Mouse (Mus musculus): ENCODE results near the gene Ptrhd1. TPM values are rescaled to one million over a fixed set of nuclear protein-coding genes. Genes with fewer than 3 reads are reported as not detected.

Gene Ptrhd1
- polyA plus RNA-seq, 1 experiment from 2014 or later: 6.2 TPM

DNA sequence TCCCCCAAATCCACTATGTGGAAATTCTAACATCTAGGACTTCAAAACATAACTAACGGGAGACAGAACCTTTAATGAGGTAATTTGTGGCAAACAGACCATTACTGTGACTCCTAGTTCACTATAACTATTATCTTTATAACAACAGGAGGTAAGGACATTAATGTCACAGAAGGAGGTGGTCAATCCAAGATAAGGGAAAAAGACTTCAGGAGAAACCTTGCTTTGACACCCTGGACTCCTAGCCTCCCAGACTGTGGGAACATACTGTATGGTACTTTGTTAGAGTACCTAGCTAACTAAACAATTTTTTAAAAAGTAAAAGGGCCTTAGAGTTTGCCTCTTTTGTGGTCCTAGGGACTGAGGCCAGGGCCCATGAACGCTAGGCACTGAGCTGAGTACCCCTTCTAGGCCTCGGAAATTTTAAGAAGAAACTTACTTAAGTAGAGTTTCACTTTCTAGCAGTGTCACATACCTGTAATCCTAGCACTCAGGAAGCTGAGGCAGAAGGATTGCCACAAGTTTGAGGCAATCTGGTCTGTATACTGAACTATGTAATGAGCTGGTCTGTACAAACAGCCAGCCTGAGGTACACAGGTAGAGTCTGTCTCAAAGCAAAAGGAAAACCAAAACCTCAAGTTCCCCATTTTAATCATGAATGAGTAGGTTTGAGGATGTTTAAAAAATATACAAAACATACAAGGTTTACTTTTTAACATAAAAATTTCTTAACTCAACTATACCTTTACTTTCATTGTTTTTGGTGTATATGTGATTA is 45.3 kb downstream of the Ptrhd1 start:
- no peak for ATAC-seq (ENCODE audit: low FRiP score)

DNA sequence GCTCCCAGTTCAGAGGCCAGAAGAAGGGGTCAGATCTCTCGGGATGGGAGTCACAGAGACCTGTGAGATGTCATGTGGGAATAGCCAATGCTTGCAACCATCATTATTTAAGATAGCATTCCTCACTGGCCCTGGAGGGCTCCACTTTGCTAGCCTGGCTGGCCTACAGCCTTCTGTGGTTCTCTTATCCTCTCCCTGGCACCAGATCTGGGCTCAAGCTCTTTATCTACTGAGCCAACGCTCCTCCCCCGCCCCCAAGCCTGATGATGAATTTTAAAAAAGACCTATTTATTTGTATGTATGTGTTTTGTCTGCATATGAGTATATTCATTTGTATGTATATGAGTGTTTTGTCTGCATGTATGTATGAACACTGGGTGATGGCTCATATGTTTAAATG is 46.1 kb downstream of the Ptrhd1 start:
- no peaks in the 10 kb centered on the region for H3K4me1 ChIP-seq (replicated peaks; ENCODE audit: control insufficient read depth, insufficient read depth, low read length)
- no peak overlapping the region for H3K27ac ChIP-seq
- peaks cover 15% of the 10 kb centered on the region for H3K36me3 ChIP-seq (replicated peaks; ENCODE audit: control insufficient read depth, insufficient read depth)
- no peaks in the 10 kb centered on the region for H3K27me3 ChIP-seq (ENCODE audit: control insufficient read depth, insufficient read depth, low read length)
- H3K4me3 ChIP-seq (replicated peaks; ENCODE audit: low read length): no peak overlapping the region
- H3K9me3 ChIP-seq (ENCODE audit: control insufficient read depth, low read length): no peaks in the 10 kb centered on the region
- DNase-seq (ENCODE audit: low spot score): no peak
- no peak overlapping the region for H3K4me2 ChIP-seq (replicated peaks)
- no peak for ATAC-seq (ENCODE audit: low FRiP score)
- H3K9ac ChIP-seq: no peak overlapping the region
- WGBS: 98% methylated on average over 3 of the region's 3 CpGs

More for the DNA sequence above, 45.3 kb downstream of the Ptrhd1 start:
- Histone ChIP-seq H3K4me3 (replicated peaks; ENCODE audit: low read length) (no peak overlapping the region), H3K4me2 (replicated peaks) (no peak overlapping the region), H3K27me3 (ENCODE audit: control insufficient read depth, insufficient read depth, low read length) (no peaks in the 10 kb centered on the region), H3K9me3 (ENCODE audit: control insufficient read depth, low read length) (no peaks in the 10 kb centered on the region), H3K4me1 (replicated peaks; ENCODE audit: control insufficient read depth, insufficient read depth, low read length) (no peaks in the 10 kb centered on the region), H3K36me3 (replicated peaks; ENCODE audit: control insufficient read depth, insufficient read depth) (peaks cover 22% of the 10 kb centered on the region), H3K27ac (no peak overlapping the region), H3K9ac (no peak overlapping the region)
- WGBS: 90% methylated on average over 3 of the region's 3 CpGs
- no peak for DNase-seq (ENCODE audit: low spot score)

DNA sequence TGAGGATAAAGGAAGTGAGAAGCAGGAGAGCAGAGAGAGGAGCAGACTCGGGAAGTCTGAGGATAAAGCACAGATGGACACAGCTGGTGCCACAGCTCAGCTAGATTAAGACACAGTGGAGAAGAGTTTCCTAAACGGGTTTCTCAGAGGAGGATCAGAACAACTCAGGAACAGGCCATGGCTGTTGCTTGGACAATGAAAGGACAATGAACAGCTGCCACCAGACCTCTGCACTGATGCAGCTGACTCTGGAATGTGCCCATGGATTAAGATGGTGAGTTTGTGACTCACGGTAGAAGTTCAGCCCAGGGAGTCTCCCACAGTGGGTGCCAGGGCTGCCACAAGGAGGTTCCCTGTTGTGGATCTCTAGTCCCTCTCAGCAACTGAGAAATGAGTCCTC is 51.4 kb downstream of the Ptrhd1 start:
- Histone ChIP-seq H3K27me3 (ENCODE audit: control insufficient read depth, insufficient read depth, low read length) (no peaks in the 10 kb centered on the region), H3K4me3 (replicated peaks; ENCODE audit: low read length) (no peak overlapping the region), H3K36me3 (replicated peaks; ENCODE audit: control insufficient read depth, insufficient read depth) (peaks cover 14% of the 10 kb centered on the region), H3K4me1 (replicated peaks; ENCODE audit: control insufficient read depth, insufficient read depth, low read length) (no peaks in the 10 kb centered on the region), H3K27ac (no peak overlapping the region), H3K9ac (no peak overlapping the region), H3K9me3 (ENCODE audit: control insufficient read depth, low read length) (no peaks in the 10 kb centered on the region), H3K4me2 (replicated peaks) (no peak overlapping the region)
- 39% methylated on average over 3 of the region's 3 CpGs for WGBS
- ATAC-seq (ENCODE audit: low FRiP score): no peak
- DNase-seq (ENCODE audit: low spot score): no peak

Other genes starting within 250 kb of the Ptrhd1 start
- gene Efr3b, start 195.1 kb upstream of the Ptrhd1 start, polyA plus RNA-seq (2014; fragmentation: Nextera tagmentation; extraction: Ambion mirVana): 35.9 and 36.7 TPM in 2 replicates
- 21.8 and 23.7 TPM in 2 replicates for gene Dnajc27, start 151.4 kb upstream of the Ptrhd1 start, polyA plus RNA-seq (2014; fragmentation: Nextera tagmentation; extraction: Ambion mirVana)
- gene Adcy3, start 100.9 kb upstream of the Ptrhd1 start, polyA plus RNA-seq (2014; fragmentation: Nextera tagmentation; extraction: Ambion mirVana): 12.1 and 12.6 TPM in 2 replicates
- 6.2 and 6.9 TPM in 2 replicates for gene Cenpo, start 267 bp downstream of the Ptrhd1 start, polyA plus RNA-seq (2014; fragmentation: Nextera tagmentation; extraction: Ambion mirVana)
- gene Ncoa1, start 243.2 kb downstream of the Ptrhd1 start, polyA plus RNA-seq (2014; fragmentation: Nextera tagmentation; extraction: Ambion mirVana): 17.8 and 19.4 TPM in 2 replicates

All from hindbrain, embryonic 14.5 days (tissue).